Mouse (Mus musculus): Measurements from ENCODE around the gene Nr1i3. TPM values are rescaled to one million over a fixed set of nuclear protein-coding genes. Genes with fewer than 3 reads are reported as not detected.
"Not testable (repeated sequence)": the region's sequence is repeated elsewhere in the genome, so short reads cannot be mapped to it uniquely, and the experiment has no call there.

Gene Nr1i3
- total RNA-seq, 2 experiments from 2014 or later: not detected

GRCm38 (mm10) chr1:171224857-171225256, 11.1 kb downstream of the Nr1i3 start, which contains the start of gene Apoa2:
TSS of gene Apoa2 (plus strand) at chr1:171225054.
- intact Hi-C loops (cut with DNase I): no loop called here
- no peak for DNase-seq

GRCm38 (mm10) chr1:171226780-171227179, 13.0 kb downstream of the Nr1i3 start:
- DNase-seq: no peak
- intact Hi-C loops (cut with DNase I): no loop called here

GRCm38 (mm10) chr1:171227879-171228278, 14.1 kb downstream of the Nr1i3 start:
- intact Hi-C loops (cut with DNase I): no loop called here
- no peak for DNase-seq

DNA sequence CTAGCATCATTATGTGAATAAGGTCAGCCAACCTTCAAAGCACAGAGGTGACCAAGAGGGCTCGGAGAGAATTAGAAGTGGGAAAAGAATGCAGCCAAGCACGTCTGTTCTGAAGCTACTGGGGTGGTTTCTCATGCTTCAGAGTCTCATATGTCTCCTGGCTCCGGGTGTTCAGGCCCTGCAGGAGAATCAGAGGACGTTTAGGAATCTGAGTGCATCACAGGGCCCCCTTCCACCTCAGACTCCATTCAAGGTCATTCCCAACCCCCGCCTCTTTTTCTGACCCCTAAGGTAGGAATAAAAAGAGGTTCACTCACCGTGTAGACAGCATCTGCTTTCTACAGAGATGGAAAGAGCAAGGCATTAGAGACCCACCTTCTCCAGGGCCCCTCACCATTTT, 16.0 kb downstream of the Nr1i3 start:
- no peak for DNase-seq
- intact Hi-C loops (cut with DNase I): no loop called here

DNA sequence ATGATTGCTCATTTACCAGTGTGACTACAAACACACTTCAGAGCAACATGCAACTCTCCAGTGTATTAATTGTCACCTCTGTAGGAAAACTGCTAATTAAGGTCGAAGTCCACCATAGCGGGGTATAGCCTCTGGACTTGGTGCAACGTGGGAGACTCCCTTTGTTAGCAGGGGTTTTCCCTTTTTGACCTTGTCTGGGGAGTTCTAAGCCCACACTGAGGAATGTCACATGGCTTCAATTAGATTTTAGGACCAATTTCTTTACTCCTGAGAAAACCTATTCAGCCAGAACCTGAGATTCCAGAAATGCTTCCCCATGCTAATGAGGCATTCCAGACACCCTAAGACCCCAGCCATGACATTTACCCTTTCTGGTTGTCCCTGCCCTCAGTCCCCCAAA, 16.4 kb downstream of the Nr1i3 start:
- intact Hi-C loops (cut with DNase I): no loop called here
- no peak for DNase-seq

DNA sequence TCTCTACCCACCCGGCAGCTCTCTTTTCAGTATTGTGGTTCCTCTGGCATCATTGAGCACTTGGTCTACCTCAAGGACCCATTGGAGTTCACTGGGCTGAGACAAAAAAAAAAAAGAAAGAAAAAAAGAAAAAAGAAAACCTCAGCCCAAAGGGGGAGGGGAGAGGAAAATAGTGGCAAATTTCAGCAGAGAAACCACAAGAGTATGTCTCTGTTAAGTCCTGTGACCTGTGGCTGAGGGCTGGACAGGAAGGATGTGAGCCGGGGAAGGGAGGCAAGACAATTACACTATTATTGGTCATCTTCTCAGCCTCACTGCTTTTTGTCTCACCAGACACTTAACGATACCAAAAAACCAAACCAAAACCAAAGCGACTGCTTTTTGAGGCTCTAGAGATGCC, 18.1 kb downstream of the Nr1i3 start:
- intact Hi-C loops (cut with DNase I): no loop called here
- DNase-seq: no peak

DNA sequence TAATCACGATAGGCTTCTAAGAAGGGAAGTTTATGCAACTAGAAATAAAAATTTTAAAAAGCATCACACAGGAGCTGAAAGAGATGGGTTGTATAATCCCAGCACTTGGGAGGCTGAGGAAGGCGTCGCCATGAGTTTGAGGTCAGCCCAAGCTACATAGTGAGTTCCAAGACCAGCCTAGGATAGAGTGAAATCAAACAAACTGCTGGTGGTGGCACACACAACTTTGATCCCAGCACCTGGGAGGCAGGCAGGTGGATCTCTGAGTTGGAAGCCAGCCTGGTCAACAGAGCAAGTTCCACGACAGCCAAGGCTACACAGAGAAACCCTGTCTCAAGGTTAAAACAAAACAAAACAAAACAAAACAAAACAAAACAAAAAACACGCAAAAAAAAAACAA, 18.6 kb downstream of the Nr1i3 start:
- no peak for DNase-seq

GRCm38 (mm10) chr1:171232800-171233730, 19.3 kb downstream of the Nr1i3 start:
- no peak for DNase-seq
- intact Hi-C loops (cut with DNase I): no loop called here

More for the DNA sequence above, 18.6 kb downstream of the Nr1i3 start:
- intact Hi-C loops (cut with DNase I): no loop called here

- no peak for DNase-seq
These were observed 20.4 kb downstream of the Nr1i3 start, which contains the start of gene Fcer1g for GRCm38 (mm10) chr1:171234126-171234525. TSS of gene Fcer1g (minus strand) at chr1:171234365.

DNA sequence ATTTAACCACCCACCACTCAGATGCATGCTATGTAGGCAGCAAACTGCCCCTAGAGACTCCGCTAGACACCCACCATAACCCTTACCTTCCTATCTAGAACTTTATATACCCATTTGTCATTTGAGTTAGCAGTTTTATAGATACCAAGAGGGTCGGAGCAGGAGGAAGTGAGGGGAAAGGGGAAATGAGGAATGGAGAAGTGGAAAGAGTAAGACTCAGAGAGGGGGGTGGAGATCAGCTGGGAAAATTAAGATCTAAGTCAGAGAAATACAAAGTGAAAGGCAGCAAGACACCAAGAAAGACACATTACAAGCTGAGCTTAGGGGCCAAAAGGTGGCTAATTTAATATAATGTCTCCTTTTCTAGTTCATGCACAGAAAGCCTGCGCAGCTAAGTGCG, 20.8 kb downstream of the Nr1i3 start:
- intact Hi-C loops (cut with DNase I): no loop called here
- no peak for DNase-seq

More at GRCm38 (mm10) chr1:171234126-171234525, 20.4 kb downstream of the Nr1i3 start, which contains the start of gene Fcer1g:
- intact Hi-C loops (cut with DNase I): no loop called here

DNA sequence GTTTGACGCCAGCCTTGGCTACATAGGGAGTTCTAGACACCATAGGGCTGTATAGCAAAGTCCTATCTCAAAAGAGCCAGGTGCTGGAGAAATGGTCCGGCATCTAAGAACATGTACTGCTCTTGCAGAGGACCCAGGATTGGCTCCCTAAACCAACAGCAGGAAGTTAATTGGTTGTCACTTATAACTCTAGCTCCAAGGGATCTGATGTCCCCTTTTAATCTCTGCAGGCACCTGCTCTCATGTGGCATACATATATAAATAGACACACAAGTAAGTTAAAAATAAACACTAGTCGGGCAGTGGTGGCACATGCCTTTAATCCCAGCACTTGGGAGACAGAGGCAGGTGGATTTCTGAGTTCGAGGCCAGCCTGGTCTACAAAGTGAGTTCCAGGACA, 22.0 kb downstream of the Nr1i3 start:
- intact Hi-C loops (cut with DNase I): no loop called here
- DNase-seq: no peak

DNA sequence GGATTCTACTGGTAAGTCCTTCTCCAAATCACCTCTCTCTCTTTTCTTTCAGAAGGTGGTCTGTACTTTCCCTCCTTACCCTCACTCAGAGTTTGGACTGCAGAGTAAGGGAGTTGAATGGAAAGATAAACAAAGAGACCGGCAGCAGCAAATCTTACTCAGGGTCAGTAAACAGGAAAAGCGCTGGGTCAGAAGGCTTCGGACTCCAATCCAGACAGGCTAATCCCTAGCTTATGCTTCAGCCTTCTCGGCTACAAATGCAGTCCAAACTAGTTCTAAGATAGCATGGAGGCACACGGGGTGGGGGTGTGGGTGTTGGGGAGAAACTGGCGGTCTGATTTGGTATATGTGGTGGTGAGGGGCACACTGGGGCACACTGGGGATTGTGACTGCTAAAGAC, 23.7 kb downstream of the Nr1i3 start:
- DNase-seq: no peak
- intact Hi-C loops (cut with DNase I): no loop called here

GRCm38 (mm10) chr1:171238463-171238862, 24.7 kb downstream of the Nr1i3 start:
- intact Hi-C loops (cut with DNase I): no loop called here
- peak in 1 of 2 experiments; percentile 41 for DNase-seq

DNA sequence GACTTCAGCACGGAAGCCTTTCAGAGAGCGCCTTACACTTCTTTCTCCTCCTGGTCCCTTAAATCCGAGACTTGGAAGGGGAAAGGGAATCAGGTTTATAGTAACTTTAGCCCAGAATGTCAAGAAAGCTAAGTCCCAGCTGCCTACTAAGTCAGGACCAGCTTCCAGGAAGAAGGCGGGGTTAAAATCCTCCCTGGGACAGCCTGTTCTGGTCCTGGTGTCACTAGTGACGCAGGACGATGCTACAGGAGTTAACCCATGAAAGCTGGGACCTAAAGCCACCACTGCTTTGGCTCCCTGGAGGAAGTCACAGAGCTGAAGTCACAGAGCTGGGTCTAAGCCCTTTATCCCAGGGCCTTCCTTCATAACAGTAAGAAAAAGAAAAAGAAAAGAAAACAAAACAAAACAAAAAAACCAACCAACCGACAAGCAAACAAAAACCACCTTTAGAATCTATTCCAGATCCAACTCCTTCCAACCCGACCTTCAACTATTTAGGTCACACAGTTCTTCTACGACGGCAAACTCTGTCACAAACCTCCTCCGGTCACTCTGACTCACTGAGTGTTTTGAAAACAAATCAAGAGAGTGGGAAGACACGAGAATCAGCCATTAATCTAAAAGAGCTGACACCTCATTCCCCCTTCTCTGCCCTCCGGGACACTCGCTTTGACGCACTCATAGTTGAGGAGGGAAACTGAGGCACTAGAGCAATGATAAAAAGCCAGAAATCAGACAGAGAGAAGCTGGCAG, 26.4 kb downstream of the Nr1i3 start:
- DNase-seq: peak in 1 of 2 experiments; percentile 63

GRCm38 (mm10) chr1:171240911-171241310, 27.1 kb downstream of the Nr1i3 start:
- no peak for DNase-seq
- intact Hi-C loops (cut with DNase I): no loop called here

More for the DNA sequence above, 26.4 kb downstream of the Nr1i3 start:
- intact Hi-C loops (cut with DNase I): no loop called here

DNA sequence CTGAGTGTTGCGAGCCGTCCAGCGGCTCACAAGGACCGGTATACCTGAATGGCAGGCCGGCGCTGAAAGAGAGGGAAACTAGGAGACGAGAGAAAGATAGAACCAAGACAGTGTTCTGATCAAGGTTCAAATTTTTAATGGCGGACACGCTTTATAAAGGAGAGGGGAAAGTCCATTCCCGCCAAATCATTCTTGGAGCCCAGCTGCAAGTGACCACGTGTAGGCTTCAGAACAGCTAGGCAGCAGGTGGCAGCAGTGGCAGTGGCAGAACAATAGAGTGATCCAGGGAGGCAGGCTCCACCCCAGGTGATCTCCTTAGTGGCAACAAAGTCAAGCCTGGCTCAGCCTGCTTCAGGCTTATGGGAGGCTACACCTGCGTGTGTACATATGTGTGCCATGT, 28.2 kb downstream of the Nr1i3 start:
- intact Hi-C loops (cut with DNase I); DNase-seq: not testable (repeated sequence)

DNA sequence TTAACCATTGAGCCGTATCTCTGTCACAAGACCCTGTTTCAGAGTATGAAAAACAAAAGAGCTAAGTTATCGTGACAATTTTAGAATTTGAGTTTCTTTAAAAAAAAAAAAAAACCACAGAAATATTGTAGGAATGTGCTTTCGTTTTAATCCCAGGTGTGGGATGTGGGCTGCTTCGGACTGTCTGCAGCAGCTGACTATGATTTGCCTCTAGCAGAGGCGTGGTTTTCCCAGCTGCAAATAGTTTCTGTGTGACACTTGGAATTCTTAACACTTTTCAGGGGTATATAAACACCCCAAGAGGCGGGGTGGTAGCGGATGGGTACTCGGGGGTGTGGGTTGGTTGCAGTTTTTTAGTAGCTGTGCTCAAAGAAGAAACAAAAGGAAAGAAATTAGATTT, 31.6 kb downstream of the Nr1i3 start:
- DNase-seq: no peak
- intact Hi-C loops (cut with DNase I): no loop called here

GRCm38 (mm10) chr1:171246709-171247452, 33.1 kb downstream of the Nr1i3 start:
- peak; percentile 95 to 96 for DNase-seq
- intact Hi-C loops (cut with DNase I): loop anchor here (2.0 kb wide), 1 partner anchor 24 kb away; the partner anchor contains the start of gene Tomm40l

DNA sequence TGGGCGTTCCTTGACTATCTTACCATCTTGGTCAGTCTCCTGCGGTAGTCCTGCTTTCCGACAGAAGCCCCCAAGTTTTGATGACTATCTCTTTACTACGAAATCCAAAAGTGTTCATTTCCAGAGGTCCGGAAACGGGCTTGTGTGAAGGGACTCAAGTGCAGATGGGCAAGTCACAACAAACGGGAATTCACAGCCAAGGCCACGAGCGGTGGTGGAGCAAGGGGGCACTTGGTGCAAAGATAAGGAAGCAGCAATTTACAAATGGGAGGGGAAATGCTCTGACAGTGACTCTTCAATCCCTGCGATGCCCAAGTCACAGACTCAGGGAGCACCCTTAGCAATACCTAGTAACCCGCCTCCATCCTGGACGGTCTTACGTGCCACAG, 33.7 kb downstream of the Nr1i3 start:
- no peak for DNase-seq
- intact Hi-C loops (cut with DNase I): loop anchor here (2.0 kb wide), 1 partner anchor 25 kb away; the partner anchor contains the start of gene Tomm40l

- intact Hi-C loops (cut with DNase I): loop anchor here (2.0 kb wide), 1 partner anchor 25 kb away; the partner anchor contains the start of gene Tomm40l
These were observed 34.1 kb downstream of the Nr1i3 start for GRCm38 (mm10) chr1:171247916-171248315.

More at GRCm38 (mm10) chr1:171247916-171248315, 34.1 kb downstream of the Nr1i3 start:
- no peak for DNase-seq
